Mouse (Mus musculus) cerebellum, adult 8-10 months (tissue): ENCODE data around the gene Tex44.

Experiments used
- DNase-seq: peaks from one replicate; pipeline ENCODE4 v3.0.0; 2022

The Tex44 gene

DNA sequence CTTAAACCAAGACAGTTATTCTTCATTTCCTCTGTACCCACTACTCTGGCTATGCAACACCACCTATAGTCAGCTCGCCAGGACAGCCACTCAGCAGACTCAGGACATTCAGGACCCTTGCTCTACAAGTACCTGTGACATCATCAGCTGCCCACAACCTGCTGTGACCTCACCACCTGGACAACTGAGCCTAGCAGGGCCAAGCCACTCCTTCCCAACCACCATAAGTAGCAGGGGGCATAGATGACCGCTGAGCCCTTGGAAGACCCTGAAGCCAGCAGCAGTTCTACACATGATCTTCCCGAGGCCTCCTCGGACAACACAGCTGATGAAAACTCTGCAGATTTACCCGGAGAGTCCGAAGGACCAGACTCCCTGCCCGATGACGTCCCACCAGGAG, at the start of gene Tex44, which contains the start of gene Nmur1:
Tex44 (plus strand) TSS at position 202 of the 400 bp plus-strand sequence.
Nmur1 (minus strand) TSS at position 101 of the 400 bp plus-strand sequence.
- DNase-seq = no peak

DNA sequence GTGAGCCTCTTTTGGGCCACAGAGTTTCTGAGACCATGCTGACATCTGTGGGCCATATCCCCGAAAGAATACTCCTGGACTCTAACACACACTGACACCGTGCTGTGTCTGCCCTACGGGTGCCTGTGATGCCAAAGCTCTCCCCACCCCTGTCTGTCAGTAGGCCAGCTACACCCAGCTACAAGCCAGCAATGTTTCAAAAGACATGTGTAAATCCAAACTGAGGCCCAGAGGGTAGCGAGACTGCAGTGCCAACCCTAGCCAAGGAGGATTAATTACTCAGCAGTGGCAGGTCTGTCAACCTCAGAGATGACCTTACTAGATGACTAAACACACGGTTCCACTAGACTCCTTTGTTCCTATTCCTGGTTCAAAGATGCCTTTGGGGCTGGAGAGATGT, 49.8 kb upstream of the Tex44 start:
- DNase-seq = no peak

DNA sequence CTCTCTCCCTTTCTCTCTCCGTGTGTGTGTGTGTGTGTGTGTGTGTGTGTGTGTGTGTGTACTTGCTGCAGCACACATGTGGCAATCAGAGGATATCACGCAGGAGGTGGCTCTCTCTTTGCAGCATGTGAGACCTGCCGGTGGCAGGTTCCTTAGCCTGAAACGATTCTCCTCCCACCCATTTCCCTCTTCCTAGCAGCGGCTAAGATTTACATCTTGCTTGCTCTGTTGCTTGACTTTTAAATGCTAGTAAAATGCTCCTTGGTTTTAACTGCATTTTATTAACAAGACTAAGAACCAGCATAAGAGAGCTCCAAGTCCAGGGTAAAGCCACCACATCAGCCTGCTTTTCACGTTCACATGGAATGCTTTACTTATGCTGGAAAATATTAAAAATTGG, 47.5 kb upstream of the Tex44 start:
- no peak for DNase-seq

DNA sequence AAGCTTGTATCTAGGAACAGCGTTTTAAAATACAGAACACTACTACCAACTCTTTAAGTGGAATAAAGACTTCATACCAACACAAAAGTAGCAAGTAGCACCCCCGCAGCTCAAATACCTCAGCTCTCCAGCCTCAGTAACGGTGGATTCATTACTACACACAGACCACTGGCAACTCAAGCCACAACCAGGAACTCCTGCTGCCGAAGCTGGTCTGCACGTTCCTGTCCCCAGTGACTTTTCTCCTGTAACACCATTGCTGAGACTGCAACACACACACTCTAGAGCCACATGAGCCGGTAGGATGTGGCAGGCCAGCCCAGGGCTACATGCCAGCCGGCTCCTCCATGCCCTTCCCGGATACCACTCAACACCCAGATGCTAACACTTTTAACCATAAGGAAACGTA, 47.0 kb upstream of the Tex44 start:
- DNase-seq = no peak

DNA sequence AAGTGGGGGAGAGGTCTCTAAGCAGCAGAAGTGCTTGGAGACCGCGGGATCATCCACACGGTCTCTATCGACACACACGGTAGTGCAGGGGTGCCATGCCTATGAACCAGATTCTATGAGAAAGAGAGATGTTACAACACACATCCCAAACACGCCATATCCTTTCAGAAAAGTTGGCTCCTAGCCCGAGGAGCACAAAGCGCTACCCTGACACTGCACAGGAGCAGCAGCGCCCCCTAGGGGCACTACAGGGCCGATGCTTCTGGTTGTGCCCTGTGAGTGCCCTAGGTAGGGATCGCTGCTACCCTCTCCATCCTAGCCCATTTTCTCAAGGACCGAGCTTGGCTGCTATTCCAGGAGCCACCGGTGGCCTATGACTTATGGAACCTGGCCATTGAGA, 45.1 kb upstream of the Tex44 start:
- peak; percentile 25 for DNase-seq

DNA sequence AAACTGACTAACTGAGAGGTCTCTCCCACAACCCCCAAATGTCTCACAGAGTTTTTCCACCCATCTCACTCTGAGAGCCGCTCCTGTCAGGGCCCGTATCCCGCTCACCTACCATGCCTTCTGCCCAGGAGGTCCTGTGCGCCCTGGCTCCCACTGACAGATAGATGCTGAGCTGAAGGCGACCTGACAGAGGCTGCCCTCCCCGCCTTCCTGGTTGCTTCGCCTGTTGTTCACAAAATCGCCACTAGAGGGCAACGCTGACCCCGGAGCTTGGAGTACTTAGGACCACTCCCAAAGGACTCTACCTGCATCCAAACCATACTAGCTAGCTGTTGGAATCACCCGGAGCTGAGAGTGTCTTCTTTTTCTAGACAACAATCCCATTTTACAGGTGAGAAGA, 36.9 kb upstream of the Tex44 start:
- peak; percentile 66 for DNase-seq

DNA sequence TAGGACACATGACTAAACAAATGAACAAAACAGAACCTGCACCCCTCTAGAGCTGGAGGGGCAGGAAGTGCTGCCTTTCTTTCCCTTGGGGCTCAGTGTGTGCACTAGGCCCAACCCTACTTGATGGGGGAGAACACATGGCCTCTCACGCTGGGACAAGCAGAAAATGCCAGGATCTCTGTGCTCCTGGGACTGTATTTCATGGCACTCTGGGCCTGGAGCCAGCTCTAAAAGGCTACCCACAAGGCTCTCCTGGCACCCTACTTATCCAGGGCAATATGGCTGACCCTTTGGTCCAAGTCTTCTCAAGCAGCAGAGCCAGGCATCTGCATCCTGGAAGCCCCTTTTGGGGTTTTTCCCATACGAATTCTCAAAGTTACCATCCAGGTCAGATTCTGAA, 34.7 kb upstream of the Tex44 start:
- DNase-seq = no peak

DNA sequence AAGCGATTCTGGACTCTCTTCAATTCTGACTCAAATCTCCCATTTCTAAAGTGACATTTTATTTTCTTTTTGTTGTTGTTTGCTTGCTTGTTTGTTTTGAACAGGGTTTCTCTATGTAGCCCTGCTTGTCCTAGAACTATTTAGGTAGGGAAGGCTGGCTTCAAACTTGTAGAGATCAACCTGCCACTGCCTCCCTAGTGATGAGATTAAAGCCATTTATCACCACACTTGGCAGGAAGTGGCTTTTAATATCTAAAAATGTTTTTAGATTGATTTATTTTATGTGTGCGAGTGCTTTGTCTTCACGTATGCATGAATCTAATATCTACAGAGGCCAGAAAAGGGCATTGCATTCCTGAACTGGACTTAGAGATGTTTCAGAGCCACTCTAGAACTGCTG, 32.9 kb upstream of the Tex44 start:
- DNase-seq = no peak

DNA sequence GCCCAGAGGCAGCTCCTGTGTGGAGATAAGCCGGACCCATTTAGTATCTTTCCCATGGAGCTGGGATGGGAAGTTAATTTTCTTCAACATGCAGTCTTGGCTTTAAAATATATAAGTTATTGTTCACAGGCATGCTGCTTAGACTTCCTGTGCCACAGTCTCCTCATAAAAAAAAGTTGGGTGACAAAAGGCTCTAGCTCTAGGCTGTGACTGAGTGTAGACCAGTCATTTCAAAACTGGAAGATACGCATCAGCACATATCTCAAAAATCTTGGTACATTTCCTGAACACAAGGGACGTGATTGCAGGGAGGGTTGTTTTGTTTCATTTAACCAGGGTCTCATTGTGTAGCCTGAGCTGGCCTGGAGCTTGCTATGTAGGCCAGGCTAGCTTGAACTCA, 31.9 kb upstream of the Tex44 start:
- no peak for DNase-seq

DNA sequence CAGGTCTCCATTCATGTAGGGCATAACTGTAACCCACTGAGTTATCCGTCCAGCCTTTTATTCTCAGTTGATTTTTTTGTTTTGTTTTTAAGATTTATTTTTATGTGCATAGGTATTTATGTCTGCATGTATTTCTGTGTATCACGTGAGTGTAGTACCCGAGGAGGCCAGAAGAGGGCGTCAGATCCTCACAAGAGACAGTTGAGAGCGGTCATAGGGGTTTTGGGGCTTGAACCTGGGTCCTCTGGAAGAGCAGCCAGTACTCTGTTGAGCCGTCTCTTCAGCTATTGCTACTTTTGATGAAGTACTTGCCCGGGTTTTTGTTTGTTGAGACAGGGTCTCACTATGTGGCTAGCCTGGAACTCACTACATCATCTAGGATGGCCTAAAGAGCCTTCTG, 30.2 kb upstream of the Tex44 start:
- DNase-seq = no peak

DNA sequence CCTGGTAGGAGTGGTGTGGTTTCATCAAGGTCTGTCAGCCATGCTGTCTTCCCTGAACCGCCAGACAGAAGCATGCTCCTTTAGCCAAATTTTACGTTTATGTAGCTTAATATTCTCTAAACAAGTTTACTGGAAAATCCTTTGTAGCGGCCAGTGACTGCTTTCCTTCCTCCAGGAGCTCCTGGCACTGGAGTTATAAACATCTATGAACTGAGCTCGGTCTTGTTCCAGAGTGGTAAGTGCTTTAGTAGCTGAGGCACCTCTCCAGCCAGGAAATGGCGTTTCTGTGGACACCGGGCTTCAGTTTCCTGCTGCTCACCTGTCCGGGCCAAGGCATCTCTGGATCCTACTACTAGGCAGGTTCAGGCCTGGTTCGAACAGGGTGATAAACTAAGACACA, 28.5 kb upstream of the Tex44 start:
- no peak for DNase-seq

DNA sequence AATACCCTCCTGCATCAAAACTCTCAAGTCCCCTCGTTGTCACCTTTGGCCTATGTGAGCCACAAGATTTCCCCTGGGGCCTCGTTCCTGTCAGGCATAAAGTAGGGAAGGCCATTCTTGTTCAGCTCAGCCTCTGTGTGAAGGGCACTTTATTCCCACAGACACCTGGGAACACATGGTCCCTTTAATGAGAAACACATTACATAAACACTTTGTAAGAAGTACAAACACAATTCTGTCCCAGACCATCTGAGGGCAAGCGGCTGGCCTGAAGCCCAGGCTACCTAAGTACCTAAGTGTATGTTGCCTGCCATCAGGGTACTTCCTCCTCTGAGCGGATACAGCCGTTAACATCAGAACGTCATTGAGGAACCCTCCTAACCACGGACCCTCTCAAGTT, 27.9 kb upstream of the Tex44 start:
- no peak for DNase-seq

DNA sequence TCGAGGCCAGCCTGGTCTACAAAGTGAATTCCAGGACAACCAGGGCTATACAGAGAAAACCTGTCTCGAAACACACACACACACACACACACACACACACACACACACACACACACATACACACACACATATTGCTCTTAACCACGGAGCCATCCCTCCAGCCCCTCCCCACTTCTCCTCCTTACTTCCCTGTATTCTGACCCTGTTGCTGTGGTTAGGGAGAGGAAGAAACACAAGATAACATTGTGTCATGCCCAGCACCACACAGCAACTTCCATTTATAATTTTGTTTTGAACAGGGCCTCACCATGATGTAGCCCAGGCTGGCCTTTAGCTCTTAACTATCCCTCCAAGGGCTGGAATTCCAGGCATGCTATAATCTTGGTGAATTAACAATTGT, 26.8 kb upstream of the Tex44 start:
- no peak for DNase-seq

DNA sequence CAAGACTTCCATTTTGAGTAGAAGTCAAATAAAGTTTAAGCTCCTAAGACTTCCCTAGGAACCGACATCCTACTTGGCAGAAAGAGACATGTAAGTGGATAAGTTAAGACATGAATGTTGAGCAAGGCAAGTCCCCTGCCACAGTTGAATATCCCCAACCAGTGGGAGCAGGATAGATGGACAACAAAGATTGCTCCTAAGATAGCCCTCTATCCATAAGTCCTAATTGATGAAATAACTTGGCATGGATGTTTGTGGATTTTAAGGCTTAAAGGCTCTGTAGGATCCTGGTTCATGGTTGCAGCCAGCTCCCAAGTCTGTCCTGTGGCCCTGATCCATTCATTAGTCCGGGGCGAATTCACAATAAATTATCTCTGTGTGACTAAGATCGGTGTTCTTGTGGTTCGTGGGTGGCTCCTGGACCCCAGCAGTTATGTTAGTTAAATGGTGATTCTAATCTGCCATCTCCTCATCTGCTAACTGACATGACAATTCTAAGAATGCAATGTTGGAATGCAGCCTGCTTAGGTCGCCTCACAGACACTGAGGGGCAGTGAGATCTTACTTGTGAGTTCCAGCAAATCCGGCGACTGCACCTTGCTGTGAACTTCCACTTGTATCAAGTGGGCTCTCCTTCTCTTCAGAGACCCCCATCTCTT, 25.9 kb upstream of the Tex44 start:
- no peak for DNase-seq

DNA sequence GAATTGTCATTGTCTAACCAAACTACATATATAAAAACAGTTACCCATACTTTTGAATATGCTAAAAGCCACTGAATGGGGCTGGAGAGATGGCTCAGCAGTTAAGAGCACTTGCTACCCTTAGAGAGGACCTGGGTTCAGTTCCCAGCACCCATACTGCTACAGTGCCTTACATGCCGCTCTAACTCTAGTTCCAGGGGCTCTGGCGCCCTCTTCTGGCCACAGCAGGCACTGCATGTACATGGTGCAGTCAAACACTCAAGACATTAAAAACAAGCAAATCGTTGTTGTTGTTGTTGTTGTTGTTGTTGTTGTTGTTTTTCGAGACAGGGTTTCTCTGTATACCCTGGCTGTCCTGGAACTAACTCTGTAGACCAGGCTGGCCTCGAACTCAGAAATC, 21.3 kb upstream of the Tex44 start:
- DNase-seq = no peak

DNA sequence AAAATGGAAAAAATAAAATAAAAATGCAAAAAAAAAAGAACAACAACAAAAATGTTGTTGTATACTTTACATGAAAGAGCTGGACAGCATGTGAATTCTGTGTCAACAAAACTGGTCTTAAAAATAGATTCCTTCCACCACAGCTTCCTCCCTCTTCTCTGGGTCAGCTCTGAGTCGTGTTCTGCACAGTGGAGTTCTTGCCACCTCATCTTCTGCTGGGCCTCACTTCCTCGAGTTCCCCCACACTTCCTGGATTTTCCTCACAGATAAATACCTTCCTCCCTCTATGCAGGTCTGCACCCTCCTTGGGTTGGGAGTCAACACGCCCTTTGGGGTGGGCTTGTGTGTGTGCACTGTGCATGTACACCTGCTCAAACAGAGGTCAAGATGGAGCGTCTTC, 19.8 kb upstream of the Tex44 start:
- no peak for DNase-seq

DNA sequence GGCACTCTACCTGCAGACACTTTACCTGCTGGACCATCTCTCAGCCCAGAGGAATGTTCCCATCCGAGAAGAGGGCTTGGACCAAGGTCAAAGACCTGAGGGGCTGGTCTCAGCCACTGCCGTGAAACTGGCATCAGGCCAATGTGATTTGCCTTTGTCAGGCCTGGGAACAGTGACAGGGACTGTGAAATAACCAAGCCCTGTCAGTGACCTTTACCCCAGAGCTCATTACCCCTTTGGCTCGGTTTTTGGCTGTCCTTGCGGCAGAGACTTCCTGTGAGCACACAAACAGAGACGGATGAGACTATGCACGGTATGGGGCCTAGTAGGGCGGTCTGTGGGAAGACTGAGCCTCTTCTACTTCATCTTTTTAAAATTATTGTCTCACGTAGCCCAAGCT, 19.2 kb upstream of the Tex44 start:
- no peak for DNase-seq

DNA sequence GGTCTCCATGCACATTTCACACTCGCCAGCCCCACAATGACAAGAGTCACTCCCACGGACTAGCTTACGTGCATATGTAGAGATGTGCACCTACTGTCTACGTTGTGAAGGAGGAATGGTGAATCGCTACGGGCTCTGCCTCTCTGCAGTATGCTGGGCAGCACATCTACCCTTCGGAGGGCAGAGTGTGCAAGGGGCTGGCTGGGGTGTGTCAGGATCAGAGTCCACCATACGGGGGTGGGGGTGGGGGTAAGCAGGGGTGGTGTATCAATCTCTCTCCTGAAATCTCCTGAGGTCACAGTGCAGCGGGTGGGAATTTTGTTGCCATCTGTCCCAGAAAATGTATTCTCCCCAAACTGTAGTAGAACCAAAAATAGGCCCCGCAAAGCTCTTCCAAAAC, 17.6 kb upstream of the Tex44 start:
- DNase-seq = no peak

DNA sequence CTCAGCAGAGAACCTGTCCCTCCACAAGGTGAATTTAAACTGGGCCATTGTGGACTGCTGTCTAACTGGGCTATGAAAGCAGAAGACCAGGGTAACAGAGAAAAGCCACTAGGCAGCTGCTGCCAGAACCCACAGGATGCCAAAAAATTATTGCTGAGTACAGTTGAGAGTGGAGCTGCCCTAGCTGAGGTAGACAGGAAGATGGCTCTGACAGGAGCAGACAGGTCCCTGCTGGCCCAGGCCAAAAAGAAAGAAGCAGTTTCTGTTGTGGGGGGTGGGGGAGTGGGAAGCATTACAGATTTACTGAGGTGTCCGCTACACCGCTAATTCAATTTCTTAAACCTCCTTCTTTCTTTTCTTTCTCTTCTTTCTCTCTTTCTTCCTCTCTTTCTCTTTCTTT, 16.7 kb upstream of the Tex44 start:
- DNase-seq = no peak

DNA sequence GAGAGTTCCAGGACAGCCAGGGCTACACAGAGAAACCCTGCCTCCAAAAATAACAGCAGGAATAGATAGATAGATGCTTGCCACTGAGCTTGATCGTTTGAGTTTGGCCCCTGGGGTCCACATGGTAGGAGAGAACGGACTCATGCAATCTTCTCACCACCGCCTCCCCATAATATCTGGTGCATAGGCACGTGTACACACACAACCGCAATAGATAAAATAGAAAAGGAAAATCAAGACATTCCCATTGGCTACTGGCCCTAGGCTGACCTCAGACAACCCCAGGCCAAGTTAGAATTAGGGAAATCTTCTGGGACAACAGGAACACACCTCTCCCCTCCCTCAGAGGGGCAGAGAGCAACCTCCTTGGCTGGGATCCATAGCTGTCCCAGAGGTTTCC, 11.4 kb upstream of the Tex44 start:
- no peak for DNase-seq

DNA sequence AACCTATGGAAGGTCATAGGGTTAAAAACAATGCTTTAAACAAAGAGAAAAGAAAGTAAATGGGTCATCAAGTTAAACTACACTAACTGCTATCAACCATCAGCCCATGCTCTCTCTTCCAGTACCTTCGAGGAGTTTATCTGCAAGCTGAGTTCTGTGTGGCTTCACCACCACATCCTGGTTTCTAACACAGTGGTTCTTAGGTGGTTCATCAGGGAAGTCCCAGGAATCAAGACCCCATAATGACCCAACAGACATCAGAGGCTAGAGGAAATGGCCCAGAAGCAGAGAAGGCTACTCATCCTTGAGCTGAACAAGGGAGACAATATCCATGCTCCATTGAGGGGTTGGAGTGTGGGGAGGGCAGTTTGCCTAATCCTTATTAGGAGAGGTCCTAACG, 11.0 kb upstream of the Tex44 start:
- DNase-seq = no peak

DNA sequence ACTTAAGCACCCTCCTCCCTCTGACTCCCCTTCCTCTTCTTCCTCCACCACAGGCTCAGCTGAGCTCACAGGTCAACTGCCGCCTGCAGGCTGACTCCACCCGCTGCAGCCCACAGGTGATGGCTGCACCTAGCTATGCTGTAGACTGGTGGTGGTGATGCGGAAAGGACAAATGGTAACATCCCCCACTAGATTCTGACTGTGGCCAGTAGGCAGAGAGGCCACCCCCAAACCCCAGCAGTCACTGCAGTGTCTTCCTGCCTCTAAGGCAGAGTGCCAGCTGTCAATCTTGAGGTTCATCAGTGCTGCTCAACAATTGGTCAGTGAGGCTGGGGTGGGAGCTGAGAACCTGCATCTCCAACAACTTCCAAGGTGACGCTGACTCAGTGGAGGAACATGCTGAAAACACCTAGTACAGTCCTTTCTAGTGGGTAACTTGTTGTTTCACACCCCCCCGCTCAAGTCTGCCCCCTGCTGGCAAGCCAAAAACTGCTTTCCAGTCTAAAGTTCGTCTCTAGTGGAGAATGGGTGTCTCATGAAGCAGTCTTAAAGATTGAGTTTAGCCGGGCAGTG, 10.4 kb upstream of the Tex44 start:
- DNase-seq = peak; percentile 17

DNA sequence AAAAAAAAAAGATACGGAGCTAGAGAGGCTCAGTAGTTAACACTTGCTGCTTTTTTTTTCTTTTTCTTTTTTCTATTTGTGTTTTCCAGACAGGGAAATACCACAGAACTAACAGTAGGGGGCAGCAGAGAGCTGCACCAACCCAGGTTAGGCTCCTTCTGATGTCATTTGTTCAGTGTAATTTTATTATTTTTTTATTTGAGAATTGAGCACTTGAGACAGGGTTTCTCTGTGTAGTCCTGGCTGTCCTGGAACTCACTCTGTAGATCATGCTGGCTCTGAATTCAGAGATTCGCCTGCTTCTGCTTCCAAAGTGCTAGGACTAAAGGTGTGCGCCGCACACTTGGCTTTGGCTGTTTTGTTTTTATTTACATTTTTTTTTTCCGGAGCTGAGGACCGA, 9.8 kb upstream of the Tex44 start:
- peak; percentile 25 for DNase-seq

DNA sequence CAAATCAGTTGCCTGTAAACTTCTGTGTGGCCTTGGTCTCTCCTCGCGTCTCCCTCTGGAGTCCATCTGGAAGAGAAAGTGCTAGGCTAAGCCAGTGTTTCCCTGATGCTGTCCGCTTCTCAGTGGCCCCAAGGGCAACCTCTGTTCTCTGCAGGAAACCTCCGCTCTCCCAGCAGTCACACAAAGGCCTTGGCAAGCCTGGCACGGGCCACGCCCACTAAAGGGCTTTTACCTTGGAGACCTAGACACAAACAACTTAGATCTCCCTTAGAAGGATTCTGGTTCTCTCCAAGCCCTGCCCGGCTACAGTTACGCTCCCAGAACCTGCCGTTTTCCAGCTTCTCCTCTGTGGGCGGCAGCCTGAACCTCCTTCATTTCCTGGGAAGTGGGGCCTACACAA, 5.1 kb upstream of the Tex44 start:
- no peak for DNase-seq

DNA sequence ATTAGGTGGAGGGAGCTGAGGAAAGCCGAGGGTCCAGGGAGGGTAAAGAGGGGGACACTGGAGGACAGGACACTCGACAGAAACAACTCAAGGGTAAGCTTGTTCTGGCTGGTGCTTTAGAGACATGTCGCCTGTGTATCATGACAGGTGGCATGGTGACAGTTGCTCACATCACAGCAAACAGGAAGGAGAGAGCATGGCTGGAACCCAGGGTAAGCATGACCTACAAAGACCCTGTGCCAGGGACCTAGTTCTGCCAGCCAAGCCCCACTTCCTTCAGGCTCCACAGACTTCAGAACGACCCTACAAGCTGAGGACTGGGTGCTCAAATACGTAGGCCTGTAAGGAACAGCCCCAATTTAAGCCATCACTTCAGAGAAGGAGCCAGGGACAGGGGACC, 2.2 kb upstream of the Tex44 start:
- DNase-seq = no peak
